ENCODE assay signal across 23 mouse cellular contexts in the genomic region with DNA sequence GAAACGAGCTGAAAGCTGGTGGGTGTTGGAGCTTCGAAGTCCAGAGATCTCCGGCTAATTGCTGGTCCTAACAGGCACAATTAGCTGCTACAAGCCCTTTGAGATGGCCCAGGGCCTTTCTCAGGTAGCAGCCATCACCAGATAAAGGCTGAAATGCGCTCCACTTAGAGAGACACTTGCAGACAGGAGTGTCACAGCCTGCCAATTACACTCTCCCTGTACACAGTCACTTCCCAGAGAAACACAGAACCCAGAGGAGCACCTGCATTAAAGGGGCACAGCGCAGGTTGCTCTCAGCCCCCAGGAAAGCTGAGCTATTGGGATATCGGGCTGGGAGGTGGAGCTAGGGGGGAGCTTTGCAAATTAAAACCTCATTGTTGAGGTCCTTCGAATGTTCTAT.
A peak's percentile ranks its signal among the peaks of the same experiment; 100 is the strongest.
DNase-seq lines count a peak whose midpoint lies in the region; ATAC-seq lines count a peak whose summit lies in the region.
"Had no signal": no experiment of that assay in that cellular context is flagged by ENCODE, and none has a peak within 500 bp of the region (broad histone marks: within the 10 kb centered on the region; RNA-seq: fewer than 3 reads in every experiment).

No protein-coding gene starts in this region.

- peaks cover 8% of the 10 kb centered on the region for H3K4me1 ChIP-seq in forebrain, embryonic 10.5 days
- H3K4me1 ChIP-seq in forebrain, embryonic 12.5 days, result peaks cover 11% of the 10 kb centered on the region; the same call in 1 of the 2 replicates
- H3K4me1 ChIP-seq in midbrain, embryonic 13.5 days (replicated peaks), result no peaks in the 10 kb centered on the region
- H3K4me1 ChIP-seq in midbrain, embryonic 10.5 days, result 0 out of 2 replicates have a peak, but pooled peaks cover 4% of the 10 kb centered on the region
- peaks cover 9% of the 10 kb centered on the region for H3K4me1 ChIP-seq in neural tube, embryonic 13.5 days (replicated peaks)

- no peak overlapping the region for H3K4me3 ChIP-seq in forebrain, embryonic 10.5 days
- no peak overlapping the region for H3K4me3 ChIP-seq in forebrain, embryonic 12.5 days (replicated peaks)
- no peak overlapping the region for H3K4me3 ChIP-seq in midbrain, embryonic 13.5 days (replicated peaks)
- H3K4me3 ChIP-seq in midbrain, embryonic 10.5 days, result no peak overlapping the region
- no peak overlapping the region for H3K4me3 ChIP-seq in neural tube, embryonic 13.5 days
- H3K4me3 ChIP-seq: embryonic facial prominence, embryonic 10.5 days; embryonic facial prominence, embryonic 13.5 days; erythroblast, embryonic 14.5 days; hindbrain, embryonic 15.5 days; intestine, embryonic 15.5 days had no signal

- H3K9me3 ChIP-seq in forebrain, embryonic 10.5 days, result no peaks in the 10 kb centered on the region
- H3K9me3 ChIP-seq in forebrain, embryonic 12.5 days, result no peaks in the 10 kb centered on the region
- H3K9me3 ChIP-seq in midbrain, embryonic 13.5 days, result no peaks in the 10 kb centered on the region
- no peaks in the 10 kb centered on the region for H3K9me3 ChIP-seq in midbrain, embryonic 10.5 days (replicated peaks)
- no peaks in the 10 kb centered on the region for H3K9me3 ChIP-seq in neural tube, embryonic 13.5 days
- H3K9me3 ChIP-seq: embryonic facial prominence, embryonic 10.5 days; embryonic facial prominence, embryonic 13.5 days; hindbrain, embryonic 15.5 days; intestine, embryonic 15.5 days had no signal

- DNase-seq in forebrain, embryonic 10.5 days (ENCODE audit: extremely low spot score, low spot score), result no peak
- DNase-seq in heart, adult 11 months, result peak; percentile 64
- no peak for DNase-seq in heart, adult 18-20 months
- DNase-seq in midbrain, embryonic 10.5 days (ENCODE audit: low spot score), result no peak
- no peak for DNase-seq in neural tube, embryonic 10.5 days (ENCODE audit: extremely low spot score, low spot score)
- DNase-seq: adrenal gland, adult 8-10 months; adrenal gland, postnatal 25 days; cerebellum, adult 11-12 months; cerebellum, adult 8-10 months; cerebellum, postnatal 10 days; cerebellum, postnatal 36 days; embryo, embryonic 11 days; gastrocnemius, postnatal 25 days had no signal

- no peak overlapping the region for H3K4me2 ChIP-seq in forebrain, embryonic 12.5 days
- H3K4me2 ChIP-seq in midbrain, embryonic 13.5 days (replicated peaks), result no peak overlapping the region
- no peak overlapping the region for H3K4me2 ChIP-seq in neural tube, embryonic 13.5 days
- H3K4me2 ChIP-seq: embryonic facial prominence, embryonic 13.5 days; heart, embryonic 11.5 days; hindbrain, embryonic 15.5 days; intestine, embryonic 15.5 days had no signal

- no peaks in the 10 kb centered on the region for H3K36me3 ChIP-seq in forebrain, embryonic 10.5 days (replicated peaks)
- H3K36me3 ChIP-seq in forebrain, embryonic 12.5 days (replicated peaks), result no peaks in the 10 kb centered on the region
- H3K36me3 ChIP-seq in midbrain, embryonic 13.5 days, result no peaks in the 10 kb centered on the region
- H3K36me3 ChIP-seq in midbrain, embryonic 10.5 days, result no peaks in the 10 kb centered on the region
- no peaks in the 10 kb centered on the region for H3K36me3 ChIP-seq in neural tube, embryonic 13.5 days
- H3K36me3 ChIP-seq: embryonic facial prominence, embryonic 10.5 days; embryonic facial prominence, embryonic 13.5 days; hindbrain, embryonic 15.5 days; intestine, embryonic 15.5 days had no signal

- 66% methylated on average over 7 of the region's 7 CpGs for WGBS in forebrain, embryonic 10.5 days
- 49% methylated on average over 7 of the region's 7 CpGs for WGBS in forebrain, embryonic 12.5 days
- 73% methylated on average over 7 of the region's 7 CpGs for WGBS in midbrain, embryonic 13.5 days
- WGBS in midbrain, embryonic 10.5 days, result 77% methylated on average over 7 of the region's 7 CpGs
- 51% methylated on average over 7 of the region's 7 CpGs for WGBS in neural tube, embryonic 13.5 days

- no peaks in the 10 kb centered on the region for H3K27me3 ChIP-seq in forebrain, embryonic 10.5 days (ENCODE audit: poor library complexity, severe bottlenecking)
- H3K27me3 ChIP-seq in forebrain, embryonic 12.5 days, result no peaks in the 10 kb centered on the region
- H3K27me3 ChIP-seq in midbrain, embryonic 13.5 days, result no peaks in the 10 kb centered on the region
- H3K27me3 ChIP-seq in midbrain, embryonic 10.5 days (ENCODE audit: low read depth, poor library complexity, severe bottlenecking), result no peaks in the 10 kb centered on the region
- H3K27me3 ChIP-seq in neural tube, embryonic 13.5 days, result no peaks in the 10 kb centered on the region
- H3K27me3 ChIP-seq: embryonic facial prominence, embryonic 13.5 days; hindbrain, embryonic 15.5 days; intestine, embryonic 15.5 days had no signal

- H3K9ac ChIP-seq in forebrain, embryonic 12.5 days, result no peak overlapping the region
- H3K9ac ChIP-seq in midbrain, embryonic 13.5 days (replicated peaks), result no peak overlapping the region
- H3K9ac ChIP-seq in neural tube, embryonic 13.5 days, result no peak overlapping the region
- H3K9ac ChIP-seq: embryonic facial prominence, embryonic 13.5 days; hindbrain, embryonic 15.5 days; intestine, embryonic 15.5 days had no signal

- 0 out of 2 replicates have a peak overlapping the region, but pooled peaks have one; percentile 35 for H3K27ac ChIP-seq in forebrain, embryonic 10.5 days
- no peak overlapping the region for H3K27ac ChIP-seq in forebrain, embryonic 12.5 days
- no peak overlapping the region for H3K27ac ChIP-seq in midbrain, embryonic 13.5 days
- no peak overlapping the region for H3K27ac ChIP-seq in midbrain, embryonic 10.5 days (replicated peaks)
- H3K27ac ChIP-seq in neural tube, embryonic 13.5 days (replicated peaks), result peak overlapping the region; percentile 71
- H3K27ac ChIP-seq: embryonic facial prominence, embryonic 10.5 days; embryonic facial prominence, embryonic 13.5 days; hindbrain, embryonic 15.5 days; intestine, embryonic 15.5 days had no signal

- ATAC-seq in forebrain, embryonic 12.5 days (ENCODE audit: low FRiP score), result no peak; the same call in 1 of the 2 replicates
- ATAC-seq in midbrain, embryonic 13.5 days, result peak; percentile 66
- ATAC-seq in neural tube, embryonic 13.5 days (ENCODE audit: low read depth), result no peak
- ATAC-seq: activated CD4-positive, CD25-positive, alpha-beta regulatory T cell, adult 4 months; intestine, embryonic 15.5 days had no signal

Comparison
In these comparisons a context has a peak if more than half of its experiments do, and no peak if none do; other contexts are left out.
1. H3K27ac ChIP-seq: peak in forebrain, embryonic 10.5 days (single experiment) and neural tube, embryonic 13.5 days (single experiment); none in forebrain, embryonic 12.5 days (single experiment), midbrain, embryonic 13.5 days (single experiment) and midbrain, embryonic 10.5 days (single experiment).